Mouse (Mus musculus): ENCODE measurements at regions not wholly inside any gene's neighbourhood (a gene's known extent, or its start where the extent isn't known, plus 50 kb on each side); places are given as distances from the start of the nearest gene placed in this dataset.

DNA sequence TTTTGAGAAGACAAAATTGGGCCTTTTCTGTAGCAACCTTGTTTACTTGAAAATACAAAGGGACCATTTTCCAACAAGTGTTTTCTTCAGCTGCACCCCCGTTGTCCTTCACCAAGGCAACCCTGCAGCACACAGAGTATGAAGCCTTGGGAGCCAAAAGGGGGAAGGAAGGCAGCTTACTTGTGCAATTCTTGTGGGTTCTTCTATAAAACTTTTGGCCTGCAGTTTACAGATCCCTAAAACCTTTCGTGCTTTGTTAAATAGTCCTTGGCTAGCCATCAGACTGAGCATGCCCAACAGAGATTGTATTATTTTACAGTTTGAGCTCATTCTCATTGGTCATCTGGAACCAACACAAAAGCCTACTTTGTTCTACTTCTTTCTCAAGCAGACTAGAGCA lies 140.6 kb upstream of the H2al1a start:
- DNase-seq (ENCODE audit: low spot score in 2 of 2), result no peak

DNA sequence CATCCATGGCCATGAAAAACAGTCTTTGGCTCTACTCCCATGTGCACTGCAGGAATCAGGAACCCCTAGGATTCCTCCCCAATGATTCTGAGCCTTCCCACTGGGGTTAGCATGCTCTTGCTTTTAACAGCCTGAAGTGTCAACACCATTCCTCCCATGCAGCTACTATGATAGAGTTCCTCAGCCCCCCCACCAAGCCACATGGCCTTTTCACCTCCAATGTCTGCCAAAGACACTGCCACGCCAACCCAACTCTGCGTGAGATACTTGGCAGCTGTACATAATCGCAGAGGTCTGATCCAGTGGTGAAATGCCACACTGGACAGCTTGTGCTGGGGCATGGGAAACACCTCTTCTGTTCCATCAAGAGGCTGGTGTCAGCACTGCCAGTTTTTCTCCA lies 128.6 kb upstream of the H2al1a start:
- no peak for DNase-seq (ENCODE audit: low spot score in 2 of 2)

- DNase-seq (ENCODE audit: low spot score in 2 of 2), result peak in 1 of 2 experiments; percentile 2
Measured at GRCm38 (mm10) chrX:11180194-11180816, 118.8 kb upstream of the H2al1a start.

GRCm38 (mm10) chrX:11181855-11182254 lies 117.2 kb upstream of the H2al1a start:
- DNase-seq (ENCODE audit: low spot score in 2 of 2), result no peak

GRCm38 (mm10) chrX:11190851-11191250 lies 108.2 kb upstream of the H2al1a start:
- no peak for DNase-seq (ENCODE audit: low spot score in 2 of 2)

GRCm38 (mm10) chrX:11204135-11204534 lies 94.9 kb upstream of the H2al1a start:
- DNase-seq (ENCODE audit: low spot score in 2 of 2), result no peak

GRCm38 (mm10) chrX:11209895-11210294 lies 89.2 kb upstream of the H2al1a start:
- no peak for DNase-seq (ENCODE audit: low spot score in 2 of 2)

DNA sequence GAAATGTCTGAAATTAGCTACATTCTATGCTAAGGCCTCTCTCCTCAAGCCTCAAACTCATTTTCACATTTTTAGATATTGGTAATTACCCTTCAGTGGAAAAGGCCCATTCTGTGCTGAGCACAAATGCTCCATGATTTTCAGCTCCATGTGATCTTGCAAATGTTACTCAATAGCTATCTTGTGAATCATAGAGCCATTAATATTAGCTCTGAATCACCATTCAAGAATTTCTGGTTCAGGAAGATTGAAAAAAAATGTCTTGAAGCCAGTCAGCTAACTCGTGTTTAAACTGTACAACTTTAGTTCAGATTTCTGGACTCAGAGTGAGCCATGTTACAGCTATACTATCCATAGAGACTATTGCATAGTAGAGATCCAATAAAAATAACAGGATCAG lies 86.2 kb upstream of the H2al1a start:
- no peak for DNase-seq (ENCODE audit: low spot score in 2 of 2)

DNA sequence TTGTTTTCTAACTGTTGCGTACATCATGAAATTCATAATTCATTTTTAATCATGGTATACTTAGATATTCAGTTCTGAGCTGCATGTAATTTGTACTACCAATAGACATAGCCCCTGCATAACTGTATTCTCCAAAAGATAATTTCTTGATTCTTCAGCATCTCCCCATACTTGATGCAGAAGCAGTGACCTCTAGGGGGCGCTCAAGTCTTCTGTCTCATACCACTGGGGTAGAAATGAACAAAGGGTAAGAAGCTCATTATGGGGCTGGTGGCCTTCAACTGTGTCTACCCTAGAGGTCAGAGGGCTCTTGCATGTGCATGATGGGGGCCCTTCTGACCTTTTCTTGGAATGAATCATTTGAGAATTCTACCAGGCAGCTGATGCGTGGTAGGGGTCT lies 85.6 kb upstream of the H2al1a start:
- peak; percentile 5 to 56 for DNase-seq (ENCODE audit: low spot score in 2 of 2)

- no peak for DNase-seq (ENCODE audit: low spot score in 2 of 2)
Measured at GRCm38 (mm10) chrX:11239066-11239465, 60.0 kb upstream of the H2al1a start.

GRCm38 (mm10) chrX:11245576-11245975 lies 53.5 kb upstream of the H2al1a start:
- DNase-seq (ENCODE audit: low spot score in 2 of 2), result no peak

Data from thymus, postnatal 10 days (tissue).